Mouse (Mus musculus): Measurements from ENCODE around the gene Stk35. TPM values are rescaled to one million over a fixed set of nuclear protein-coding genes. Genes with fewer than 3 reads are reported as not detected.
A peak's percentile ranks its signal among the peaks of the same experiment; 100 is the strongest.

The Stk35 gene
- 10 to 100 TPM; 30.1 to 31.1 TPM for total RNA-seq (2021)
- long read RNA-seq, full-length matches to known transcripts, result 2 of 6 reads
- long read RNA-seq, partial matches to known transcripts, result 4 of 6 reads
- long read RNA-seq, other reads (novel, unspliced or antisense), result 0 of 6 reads

GRCm38 (mm10) chr2:129800271-129800903, at the start of gene Stk35:
TSS of gene Stk35 (plus strand) at chr2:129800517.
- peak; percentile 81 to 88 for DNase-seq (ENCODE audit: low spot score in 2 of 2)

DNA sequence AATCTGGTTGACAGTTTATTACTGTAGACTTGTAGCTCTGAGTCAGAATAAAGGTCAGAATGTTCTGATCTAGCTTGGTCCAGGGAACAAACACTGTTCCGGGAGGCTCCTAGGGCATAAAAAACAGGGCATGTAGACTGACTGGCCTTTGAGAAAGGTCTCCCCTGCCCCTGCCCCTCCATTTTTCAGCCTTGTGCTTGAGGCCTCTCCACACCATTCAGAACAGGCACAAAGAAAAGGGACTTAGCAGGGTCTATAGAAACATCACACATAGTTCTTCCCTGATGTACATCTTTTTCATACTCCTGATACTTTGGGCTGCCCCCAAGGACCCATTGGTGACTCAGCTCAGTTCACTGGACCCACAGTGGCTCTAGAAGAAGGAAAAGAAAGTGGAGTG, 18.3 kb upstream of the Stk35 start:
- DNase-seq (ENCODE audit: low spot score in 2 of 2), result no peak

DNA sequence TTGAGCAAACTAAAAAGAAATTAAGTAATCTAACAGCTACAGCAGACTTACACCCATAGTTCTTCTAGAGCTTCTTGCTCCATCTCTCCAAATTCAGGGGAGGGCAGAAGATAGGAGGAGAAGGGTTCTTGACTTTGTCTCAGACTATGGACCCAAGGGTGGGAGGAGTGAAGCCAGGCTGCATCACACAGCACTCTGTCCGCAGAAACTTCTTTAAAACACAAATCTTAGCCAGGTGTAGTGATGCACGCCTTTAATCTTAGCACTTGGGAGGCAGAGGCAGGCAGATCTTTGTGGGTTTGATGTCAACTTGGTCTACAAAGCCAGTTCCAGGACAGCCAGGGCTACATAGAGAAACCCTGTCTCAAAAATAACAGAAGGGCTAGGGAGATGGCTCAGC, 3.8 kb upstream of the Stk35 start:
- DNase-seq (ENCODE audit: low spot score in 2 of 2), result no peak

DNA sequence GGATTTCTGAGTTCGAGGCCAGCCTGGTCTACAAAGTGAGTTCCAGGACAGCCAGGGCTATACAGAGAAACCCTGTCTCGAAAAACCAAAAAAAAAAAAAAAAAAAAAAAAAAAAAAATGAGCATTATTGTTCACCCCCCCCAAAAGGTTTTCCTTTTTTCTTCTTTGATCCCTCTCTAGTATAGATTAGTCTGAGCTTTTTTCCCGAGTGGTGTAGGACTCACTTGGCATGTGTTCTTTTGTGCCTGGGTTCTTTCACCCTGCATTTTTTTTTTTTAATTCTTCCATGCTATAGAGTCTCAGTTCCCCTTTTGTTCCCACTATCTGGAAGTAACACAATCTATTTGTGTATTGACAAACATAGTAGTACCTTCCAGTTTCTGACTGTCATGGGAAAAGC, 2.6 kb upstream of the Stk35 start:
- no peak for DNase-seq (ENCODE audit: low spot score in 2 of 2)

GRCm38 (mm10) chr2:129798410-129798809, 1.9 kb upstream of the Stk35 start:
- DNase-seq (ENCODE audit: low spot score in 2 of 2), result no peak

DNA sequence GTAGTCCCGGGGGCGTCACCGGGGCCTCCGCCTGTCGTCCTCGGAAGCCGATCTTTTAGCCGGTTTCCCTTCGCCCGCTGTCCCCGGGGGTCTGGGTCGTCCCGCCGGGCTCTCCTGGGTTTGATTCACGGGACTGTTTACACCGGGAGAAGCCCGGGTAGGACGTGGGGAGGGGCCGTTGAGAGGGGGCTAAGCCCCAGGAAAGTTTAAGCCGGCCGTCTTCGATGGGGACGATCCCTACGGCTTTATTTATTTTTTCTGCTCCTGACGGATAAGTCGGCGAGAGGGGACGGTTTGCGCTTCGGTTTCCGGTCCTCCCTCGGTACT, 550 bp downstream of the Stk35 start:
- no peak for DNase-seq (ENCODE audit: low spot score in 2 of 2)

GRCm38 (mm10) chr2:129801231-129802029, 1.1 kb downstream of the Stk35 start:
- peak; percentile 89 to 94 for DNase-seq (ENCODE audit: low spot score in 2 of 2)

DNA sequence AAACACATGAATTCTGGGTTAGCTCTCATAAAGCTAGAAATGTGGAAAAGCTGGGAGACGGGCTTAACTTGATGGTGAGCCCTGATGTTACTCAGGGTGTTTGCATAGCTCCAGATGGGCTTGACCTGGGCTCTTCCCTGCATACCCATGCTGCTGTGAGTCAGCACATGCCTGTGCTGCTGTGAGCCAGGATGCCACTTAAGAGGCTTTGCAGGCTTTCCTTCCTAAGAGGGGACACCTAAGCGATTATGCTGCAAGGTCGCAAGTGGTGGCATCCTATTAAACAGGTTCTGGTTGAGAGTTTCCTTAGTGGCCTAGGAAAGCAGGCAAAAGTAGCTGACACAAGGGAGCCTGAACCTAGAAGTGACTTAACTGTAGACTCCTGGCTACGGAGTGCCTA, 5.2 kb downstream of the Stk35 start:
- DNase-seq (ENCODE audit: low spot score in 2 of 2), result no peak

GRCm38 (mm10) chr2:129806486-129806885, 6.2 kb downstream of the Stk35 start:
- DNase-seq (ENCODE audit: low spot score in 2 of 2), result no peak

GRCm38 (mm10) chr2:129810563-129810962, 10.2 kb downstream of the Stk35 start:
- no peak for DNase-seq (ENCODE audit: low spot score in 2 of 2)

DNA sequence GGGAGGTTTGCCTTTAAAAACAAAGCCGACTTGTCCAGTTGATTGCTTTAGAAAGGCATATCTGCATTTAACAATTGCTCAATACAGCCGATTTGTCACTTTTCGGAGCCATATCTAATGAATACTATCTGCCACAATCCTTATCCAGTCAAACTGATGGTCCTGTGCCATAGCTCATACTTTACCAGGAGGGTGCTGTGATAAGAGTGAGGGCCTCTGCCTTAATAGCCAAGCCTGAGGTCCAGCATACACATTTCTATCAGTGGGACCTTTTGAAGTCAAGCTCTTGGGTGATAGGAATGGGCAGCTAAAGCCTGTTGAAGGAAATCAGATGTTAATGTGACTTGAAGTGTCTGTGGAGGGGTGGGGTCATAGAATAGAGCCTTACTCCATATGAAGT, 13.7 kb downstream of the Stk35 start:
- DNase-seq (ENCODE audit: low spot score in 2 of 2), result no peak

DNA sequence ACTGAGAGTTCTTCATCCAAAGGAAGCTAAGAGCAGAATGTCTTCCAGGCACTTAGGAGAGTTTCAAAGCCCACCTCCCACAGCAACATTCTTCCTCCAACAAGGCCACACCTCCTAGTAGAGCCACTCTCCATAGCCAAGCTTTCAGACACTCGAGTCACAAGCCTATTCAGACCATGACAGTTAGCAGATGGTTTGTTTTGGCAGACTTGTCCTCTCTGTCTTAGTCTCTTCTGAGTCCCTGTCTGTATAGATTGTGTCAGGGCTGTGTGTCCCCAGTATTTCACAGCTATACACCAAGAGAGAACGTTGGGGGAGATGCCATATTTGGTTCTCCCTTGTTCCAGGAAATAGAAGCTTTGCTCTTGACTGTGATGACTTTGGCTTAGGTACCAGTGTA, 14.8 kb downstream of the Stk35 start:
- no peak for DNase-seq (ENCODE audit: low spot score in 2 of 2)

- DNase-seq (ENCODE audit: low spot score in 2 of 2), result no peak
These were observed 17.4 kb downstream of the Stk35 start for GRCm38 (mm10) chr2:129817603-129818257.

DNA sequence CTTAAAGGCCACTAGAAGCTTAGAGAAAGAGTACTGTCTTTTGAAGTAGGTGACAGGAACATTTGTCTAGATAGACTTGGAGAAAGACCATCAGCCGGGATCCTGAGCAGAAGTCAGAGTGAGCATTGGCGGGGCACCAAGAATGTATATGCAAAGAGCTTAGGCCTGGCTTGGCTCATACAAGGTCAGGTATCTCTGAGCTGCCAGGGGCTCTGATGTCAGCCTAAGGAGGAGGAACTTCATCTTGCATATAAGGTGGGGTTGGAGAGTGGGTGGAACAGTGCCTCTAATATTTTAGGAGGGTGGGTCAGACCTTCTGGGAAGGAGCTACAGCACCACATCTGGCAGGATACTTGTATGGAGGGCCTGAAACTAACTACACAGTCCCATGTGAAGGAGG, 18.6 kb downstream of the Stk35 start:
- no peak for DNase-seq (ENCODE audit: low spot score in 2 of 2)

- no peak for DNase-seq (ENCODE audit: low spot score in 2 of 2)
These were observed 19.2 kb downstream of the Stk35 start for GRCm38 (mm10) chr2:129819531-129819930.

GRCm38 (mm10) chr2:129819951-129820350, 19.6 kb downstream of the Stk35 start:
- no peak for DNase-seq (ENCODE audit: low spot score in 2 of 2)

DNA sequence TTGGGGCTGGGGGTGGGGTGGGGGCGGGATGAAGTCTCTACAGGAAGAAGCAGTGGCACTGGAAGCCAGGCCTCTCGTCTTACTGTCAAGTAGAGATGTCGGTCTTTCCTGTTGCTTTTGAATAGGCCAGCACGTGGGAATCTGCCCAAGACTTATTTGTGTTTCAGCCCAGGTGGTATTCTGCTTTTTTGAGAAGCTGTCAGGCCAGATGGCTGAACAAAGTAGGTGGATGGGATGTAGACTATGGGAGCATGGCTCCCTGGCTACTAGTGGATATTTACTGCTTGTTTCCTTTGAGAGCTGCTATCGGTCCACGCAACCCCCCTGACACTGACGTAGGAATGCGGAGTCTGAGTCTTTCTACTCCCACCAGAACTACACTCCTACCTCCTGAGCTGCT, 20.7 kb downstream of the Stk35 start:
- peak; percentile 17 to 31 for DNase-seq (ENCODE audit: low spot score in 2 of 2)

DNA sequence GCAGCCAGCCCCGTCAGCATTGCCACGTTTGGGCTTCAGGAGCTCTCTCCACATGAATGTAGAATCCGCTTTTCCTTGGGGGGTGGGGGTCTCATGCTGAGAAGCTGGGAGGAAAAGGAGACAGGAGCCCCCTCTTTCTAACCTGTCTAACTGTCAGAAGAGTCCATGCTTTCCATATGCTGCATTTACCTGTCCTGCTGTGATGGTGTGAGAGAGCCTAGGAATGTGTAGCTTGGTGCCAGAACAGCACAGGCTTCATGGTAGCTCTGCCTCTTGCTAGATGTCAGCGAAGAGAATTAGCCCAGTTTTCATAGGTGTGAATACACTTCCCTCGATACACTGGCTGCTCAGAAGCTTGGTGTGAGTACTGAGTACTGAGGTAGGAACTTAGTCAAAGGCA, 21.3 kb downstream of the Stk35 start:
- DNase-seq (ENCODE audit: low spot score in 2 of 2), result no peak

GRCm38 (mm10) chr2:129823310-129823709, 23.0 kb downstream of the Stk35 start:
- no peak for DNase-seq (ENCODE audit: low spot score in 2 of 2)

GRCm38 (mm10) chr2:129824254-129824653, 23.9 kb downstream of the Stk35 start:
- no peak for DNase-seq (ENCODE audit: low spot score in 2 of 2)

DNA sequence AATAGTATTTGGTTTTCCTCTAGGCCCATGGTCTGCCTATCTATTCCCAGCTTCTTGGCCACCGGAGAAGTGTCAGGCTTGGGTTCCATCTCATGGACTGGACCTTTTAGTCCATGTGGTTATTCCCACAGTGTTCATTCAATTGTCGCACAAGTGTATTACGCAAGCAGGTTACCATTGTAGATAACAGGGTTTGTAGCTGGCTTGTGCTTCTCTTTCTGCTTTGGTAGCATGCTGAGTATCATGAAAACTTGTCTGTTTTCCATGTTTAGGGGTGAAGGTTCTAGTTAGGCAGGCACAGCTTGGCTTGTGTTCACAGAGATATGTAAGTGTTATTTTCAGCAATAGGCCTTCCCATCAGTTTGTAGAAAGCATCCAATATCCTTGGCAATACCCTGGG, 25.8 kb downstream of the Stk35 start:
- no peak for DNase-seq (ENCODE audit: low spot score in 2 of 2)

DNA sequence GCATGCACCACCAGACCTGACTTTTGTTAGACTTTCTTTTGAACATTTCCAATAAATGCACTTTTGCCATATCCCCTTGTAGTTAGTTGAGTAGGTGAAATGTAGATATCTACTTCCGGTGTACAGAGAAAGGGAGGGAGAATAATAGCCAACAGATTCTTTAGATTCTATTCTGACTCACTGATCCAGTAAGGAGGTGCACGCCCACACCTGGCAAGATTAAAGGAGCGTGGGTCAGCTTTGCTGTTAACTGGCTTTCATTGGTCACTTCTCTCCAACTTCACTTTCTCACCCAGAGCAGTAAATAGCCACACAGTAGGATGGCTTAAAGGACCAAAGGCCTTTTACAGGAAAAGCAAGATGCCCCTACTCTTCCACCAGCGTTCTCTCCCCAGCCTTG, 32.7 kb downstream of the Stk35 start:
- DNase-seq (ENCODE audit: low spot score in 2 of 2), result no peak
